Mouse (Mus musculus) midbrain, embryonic 14.5 days (tissue): Measurements from ENCODE around the gene Grm3. TPM values are rescaled to one million over a fixed set of nuclear protein-coding genes. Genes with fewer than 3 reads are reported as not detected.

Source experiments
- ATAC-seq: fragments of 200-750 bp; cut with Nextera tagmentation; 2 replicates; pipeline ENCODE4 v1.8.0; 2017; ENCODE audit warnings: moderate number of reproducible peaks, moderate library complexity; ENCODE audit not compliant: low FRiP score, low TSS enrichment
- DNase-seq: peaks from one replicate; pipeline ENCODE4 v3.0.0-alpha.2; 2015
- H3K27ac ChIP-seq: fragments of 300-500 bp; sonication (generic); replicated peaks from 2 replicates; pipeline ENCODE4 v1.5.1; 2014; ENCODE audit warnings: mild to moderate bottlenecking, low read depth, low read length, moderate library complexity
- H3K27me3 ChIP-seq: fragments of 300-500 bp; sonication (generic); 2 replicates; pipeline ENCODE4 v1.6.1; 2014; ENCODE audit warnings: low read length, control low read depth, mixed read lengths; ENCODE audit not compliant: control insufficient read depth, insufficient read depth
- H3K36me3 ChIP-seq: fragments of 300-500 bp; sonication (generic); 2 replicates; pipeline ENCODE4 v1.6.1; 2014; ENCODE audit warnings: low read length, control low read depth; ENCODE audit not compliant: control insufficient read depth, insufficient read depth
- H3K4me1 ChIP-seq: fragments of 300-500 bp; sonication (generic); 2 replicates; pipeline ENCODE4 v1.6.1; 2014; ENCODE audit warnings: mild to moderate bottlenecking, antibody characterized with exemption, low read length, control low read depth; ENCODE audit not compliant: control insufficient read depth, insufficient read depth
- H3K4me2 ChIP-seq: fragments of 300-500 bp; sonication (generic); 2 replicates; pipeline ENCODE4 v1.6.1; 2014; ENCODE audit warnings: mild to moderate bottlenecking, low read length, moderate library complexity
- H3K4me3 ChIP-seq: fragments of 300-500 bp; sonication (generic); replicated peaks from 2 replicates; pipeline ENCODE4 v1.5.1; 2014; ENCODE audit warnings: low read depth, low read length
- H3K9ac ChIP-seq: fragments of 300-500 bp; sonication (generic); replicated peaks from 2 replicates; pipeline ENCODE4 v1.6.1; 2014; ENCODE audit warnings: mild to moderate bottlenecking, low read length, moderate library complexity
- H3K9me3 ChIP-seq: fragments of 300-500 bp; sonication (generic); 2 replicates; pipeline ENCODE4 v1.6.1; 2016; ENCODE audit warnings: low read length, control low read depth, mixed read lengths; ENCODE audit not compliant: control insufficient read depth
- WGBS: fragments of 180-500 bp; shearing (Covaris S2); extraction: QIAGEN DNeasy Blood & Tissue Kit; methylation state at CpG from one replicate; pipeline ENCODE4 v1.1.7; 2014; 5-methylcytosine and 5-hydroxymethylcytosine counted together
- polyA plus RNA-seq: library from polyadenylated mRNA; unstranded; fragments of >200 nt; fragmentation: Nextera tagmentation; extraction: Ambion mirVana; gene quantifications from 2 replicates; pipeline ENCODE4 v1.2.1, GENCODE M21; 2014

Gene Grm3
- polyA plus RNA-seq, 1 experiment from 2014 or later = 34.9 TPM

DNA sequence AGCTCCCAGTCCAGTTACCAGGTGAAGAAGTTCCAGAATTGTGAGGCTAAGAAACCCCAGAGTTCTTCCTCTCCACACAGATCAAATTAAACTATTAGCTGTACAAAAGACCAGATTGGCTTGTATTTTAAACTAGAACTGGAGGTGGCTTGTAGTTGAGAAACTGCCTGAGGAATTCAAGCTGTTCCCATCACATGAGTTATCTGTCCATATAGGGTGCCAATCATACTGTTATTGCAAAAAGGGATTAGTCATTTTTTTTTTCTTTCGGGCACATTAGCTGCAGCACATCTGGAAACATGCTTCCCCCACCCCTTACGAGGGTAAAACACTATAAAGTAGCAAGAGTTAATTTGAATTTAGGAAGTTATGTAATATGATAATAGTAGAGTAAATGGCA lies 145.9 kb downstream of the Grm3 start:
- H3K4me2 ChIP-seq = no peak overlapping the region
- no peaks in the 10 kb centered on the region for H3K36me3 ChIP-seq
- H3K9me3 ChIP-seq = no peaks in the 10 kb centered on the region
- no peak for DNase-seq
- ATAC-seq = no peak
- H3K27me3 ChIP-seq = no peaks in the 10 kb centered on the region
- H3K27ac ChIP-seq = no peak overlapping the region
- no peaks in the 10 kb centered on the region for H3K4me1 ChIP-seq
- WGBS = 56% methylated on average over 2 of the region's 2 CpGs
- H3K4me3 ChIP-seq = no peak overlapping the region
- H3K9ac ChIP-seq = no peak overlapping the region

- Histone ChIP-seq H3K4me2 (no peak overlapping the region), H3K4me1 (no peaks in the 10 kb centered on the region), H3K9me3 (no peaks in the 10 kb centered on the region), H3K27me3 (no peaks in the 10 kb centered on the region), H3K36me3 (no peaks in the 10 kb centered on the region), H3K27ac (no peak overlapping the region), H3K9ac (no peak overlapping the region), H3K4me3 (no peak overlapping the region)
- no peak for ATAC-seq
- DNase-seq = peak; percentile 23
- WGBS = 49% methylated on average over 2 of the region's 2 CpGs
These were observed 146.4 kb downstream of the Grm3 start for GRCm38 (mm10) chr5:9578571-9578970.

DNA sequence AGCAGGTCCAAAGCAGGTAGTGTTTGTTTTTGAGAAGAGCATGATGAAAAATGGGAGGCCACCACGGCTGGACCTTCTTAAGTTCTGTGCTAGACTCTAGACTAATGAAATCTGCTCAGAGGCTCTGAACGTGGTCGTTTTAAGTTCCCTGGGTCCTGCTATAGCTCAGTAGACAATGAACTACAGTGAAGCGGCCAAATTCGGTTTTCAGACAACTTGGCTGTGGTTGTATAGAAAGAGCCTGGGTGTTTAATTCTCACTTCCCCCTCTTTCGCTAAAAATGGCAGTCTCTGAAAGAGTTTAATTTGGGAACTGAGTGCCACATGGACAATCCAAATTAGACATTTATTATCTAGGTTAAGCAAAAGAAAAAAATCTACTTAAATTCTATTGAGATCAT lies 154.0 kb downstream of the Grm3 start:
- DNase-seq (no peak), ATAC-seq (no peak)
- 90% methylated on average over 6 of the region's 6 CpGs for WGBS
- Histone ChIP-seq H3K4me1 (no peaks in the 10 kb centered on the region), H3K36me3 (peaks cover 6% of the 10 kb centered on the region; the same call in 1 of the 2 replicates), H3K27ac (no peak overlapping the region), H3K9me3 (no peaks in the 10 kb centered on the region), H3K4me2 (no peak overlapping the region), H3K4me3 (no peak overlapping the region), H3K9ac (no peak overlapping the region), H3K27me3 (no peaks in the 10 kb centered on the region)

DNA sequence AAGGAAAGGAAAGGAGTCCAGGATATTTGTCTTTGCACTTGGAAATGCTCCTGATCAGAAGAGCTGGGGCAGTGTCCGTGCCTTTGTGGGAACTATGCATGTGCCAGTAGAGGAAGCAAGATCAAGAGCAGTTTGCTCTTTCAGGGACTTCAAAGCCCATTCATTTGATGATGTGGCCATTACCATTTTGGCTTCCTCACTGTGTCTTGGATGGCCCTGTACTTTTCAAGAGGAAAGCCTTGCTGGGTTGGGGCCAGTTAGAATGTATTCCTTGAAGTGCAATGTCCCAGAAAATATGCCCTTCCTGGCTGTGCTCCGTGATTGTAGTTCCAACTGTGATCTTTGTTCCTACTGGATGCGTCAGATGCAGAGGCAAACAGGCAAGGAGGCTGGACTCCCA lies 167.3 kb downstream of the Grm3 start:
- Histone ChIP-seq H3K36me3 (no peaks in the 10 kb centered on the region), H3K9ac (no peak overlapping the region), H3K27me3 (no peaks in the 10 kb centered on the region), H3K27ac (no peak overlapping the region), H3K4me1 (no peaks in the 10 kb centered on the region), H3K4me2 (no peak overlapping the region), H3K9me3 (no peaks in the 10 kb centered on the region), H3K4me3 (no peak overlapping the region)
- WGBS = 60% methylated on average over 3 of the region's 3 CpGs
- DNase-seq (peak; percentile 3), ATAC-seq (no peak)

- H3K36me3 ChIP-seq = no peaks in the 10 kb centered on the region
- no peak overlapping the region for H3K4me2 ChIP-seq
- H3K9me3 ChIP-seq = no peaks in the 10 kb centered on the region
- no peak overlapping the region for H3K9ac ChIP-seq
- H3K27me3 ChIP-seq = no peaks in the 10 kb centered on the region
- WGBS = 16% methylated on average over 8 of the region's 8 CpGs
- H3K4me3 ChIP-seq = no peak overlapping the region
- DNase-seq = peak; percentile 71
- H3K4me1 ChIP-seq = no peaks in the 10 kb centered on the region
- peak; percentile 27; the same call in 1 of the 2 replicates for ATAC-seq
- no peak overlapping the region for H3K27ac ChIP-seq
These were observed 184.0 kb downstream of the Grm3 start for GRCm38 (mm10) chr5:9540822-9541557.

GRCm38 (mm10) chr5:9525507-9525906 lies 199.5 kb downstream of the Grm3 start:
- no peaks in the 10 kb centered on the region for H3K4me1 ChIP-seq
- H3K4me2 ChIP-seq = no peak overlapping the region
- no peak overlapping the region for H3K9ac ChIP-seq
- DNase-seq (no peak), ATAC-seq (no peak)
- H3K36me3 ChIP-seq = no peaks in the 10 kb centered on the region
- WGBS = 93% methylated on average over 4 of the region's 4 CpGs
- no peak overlapping the region for H3K27ac ChIP-seq
- H3K27me3 ChIP-seq = no peaks in the 10 kb centered on the region
- H3K9me3 ChIP-seq = no peaks in the 10 kb centered on the region
- no peak overlapping the region for H3K4me3 ChIP-seq

DNA sequence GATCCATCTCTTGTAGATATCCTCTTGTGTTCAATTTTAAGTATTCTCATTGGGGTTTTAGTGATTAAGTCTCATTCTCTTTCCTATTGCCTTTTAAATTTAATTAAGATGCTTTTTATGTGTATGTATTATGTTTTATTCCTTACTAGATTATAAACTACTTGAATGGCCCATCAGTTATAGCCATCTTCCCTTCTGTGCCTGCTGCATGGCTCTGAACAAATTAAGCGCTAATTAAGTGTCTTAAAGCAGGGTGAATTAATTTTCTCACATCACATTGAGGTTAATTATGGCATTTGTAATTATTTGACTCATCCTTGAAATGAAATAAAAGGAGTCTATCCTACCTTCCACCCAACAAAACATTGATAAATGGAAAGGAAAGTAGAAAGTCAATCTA lies 213.9 kb downstream of the Grm3 start:
- Histone ChIP-seq H3K9me3 (no peaks in the 10 kb centered on the region), H3K36me3 (no peaks in the 10 kb centered on the region), H3K27ac (no peak overlapping the region), H3K4me2 (no peak overlapping the region), H3K4me1 (no peaks in the 10 kb centered on the region), H3K27me3 (no peaks in the 10 kb centered on the region), H3K4me3 (no peak overlapping the region), H3K9ac (no peak overlapping the region)
- ATAC-seq (no peak), DNase-seq (no peak)
- WGBS = 95% methylated on average over 1 of the region's 1 CpGs

DNA sequence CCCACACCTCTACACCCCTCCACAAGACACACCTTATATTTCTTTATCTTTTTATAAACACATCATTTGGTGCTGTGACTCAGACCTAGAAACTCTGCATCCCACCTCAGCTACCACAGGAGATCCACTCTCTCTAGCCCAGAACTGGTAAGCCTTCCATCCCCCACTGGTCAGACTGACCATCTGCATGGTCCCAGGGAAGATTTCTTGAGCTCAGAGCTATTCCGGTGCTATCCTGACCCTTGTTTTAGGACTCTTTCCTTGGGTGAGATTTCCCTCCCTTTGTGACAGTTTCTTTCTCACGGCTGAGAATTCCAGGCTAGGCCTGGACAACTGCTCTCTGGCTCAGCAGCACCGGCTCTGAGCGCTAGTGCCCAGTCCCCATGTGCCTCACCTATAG lies 227.7 kb downstream of the Grm3 start:
- Histone ChIP-seq H3K9ac (no peak overlapping the region), H3K4me3 (no peak overlapping the region), H3K4me2 (no peak overlapping the region), H3K36me3 (no peaks in the 10 kb centered on the region), H3K9me3 (no peaks in the 10 kb centered on the region), H3K27ac (no peak overlapping the region), H3K4me1 (no peaks in the 10 kb centered on the region), H3K27me3 (no peaks in the 10 kb centered on the region)
- DNase-seq (no peak), ATAC-seq (0 out of 2 replicates have a peak, but pooled peaks have one; percentile 51)
- 80% methylated on average over 4 of the region's 4 CpGs for WGBS

- no peaks in the 10 kb centered on the region for H3K4me1 ChIP-seq
- H3K4me2 ChIP-seq = no peak overlapping the region
- WGBS = 22% methylated on average over 5 of the region's 5 CpGs
- no peak overlapping the region for H3K27ac ChIP-seq
- H3K4me3 ChIP-seq = no peak overlapping the region
- ATAC-seq (no peak), DNase-seq (no peak)
- H3K9me3 ChIP-seq = no peaks in the 10 kb centered on the region
- H3K9ac ChIP-seq = no peak overlapping the region
- no peaks in the 10 kb centered on the region for H3K27me3 ChIP-seq
- H3K36me3 ChIP-seq = no peaks in the 10 kb centered on the region
These were observed 229.5 kb downstream of the Grm3 start for GRCm38 (mm10) chr5:9495456-9495855.
